Mouse (Mus musculus): ENCODE results near the gene Kctd15.

GRCm38 (mm10) chr7:34641968-34642367 lies 14.6 kb downstream of the Kctd15 start:
- TF ChIP-seq POLR2A (IDR thresholded peaks at IDR 0.05; ENCODE audit: insufficient read depth, low read depth, low read length) (no peak), EP300 (IDR thresholded peaks at IDR 0.05; ENCODE audit: insufficient read depth, low read depth, low read length) (no peak), CTCF (IDR thresholded peaks at IDR 0.05) (no peak)
